ENCODE assay signal across 16 mouse cellular contexts in genomic region chr17:29039351-29039750, GRCm38 (mm10). TPM values are rescaled to one million over a fixed set of nuclear protein-coding genes. Genes with fewer than 3 reads are reported as not detected.
DNase-seq lines count a peak whose midpoint lies in the region; ATAC-seq and TF ChIP-seq lines count a peak whose summit lies in the region.
"Had no signal": no experiment of that assay in that cellular context is flagged by ENCODE, and none has a peak within 500 bp of the region (broad histone marks: within the 10 kb centered on the region; RNA-seq: fewer than 3 reads in every experiment).

No protein-coding gene starts in this region.

- 65% methylated on average over 11 of the region's 11 CpGs for WGBS in kidney, embryonic 14.5 days

- H3K27ac ChIP-seq in kidney, embryonic 14.5 days (ENCODE audit: low read depth, low read length) = no peak overlapping the region
- H3K27ac ChIP-seq: hindbrain, embryonic 12.5 days; liver, embryonic 15.5 days; macrophage had no signal

- H3K4me1 ChIP-seq in kidney, embryonic 14.5 days (ENCODE audit: control insufficient read depth, insufficient read depth, low read length) = no peaks in the 10 kb centered on the region
- peaks cover 65% of the 10 kb centered on the region for H3K4me1 ChIP-seq in G1E (ENCODE audit: insufficient read depth, low read depth, low read length)

- no peak overlapping the region for H3K4me3 ChIP-seq in kidney, embryonic 14.5 days (ENCODE audit: low read length)
- peak overlapping the region; percentile 56; the same call in 1 of the 2 replicates for H3K4me3 ChIP-seq in G1E (ENCODE audit: low read depth, low read length)
- H3K4me3 ChIP-seq: erythroblast, embryonic 14.5 days; heart, embryonic 12.5 days; hindbrain, embryonic 12.5 days; liver, embryonic 15.5 days had no signal

- peak; percentile 95 for DNase-seq in heart, adult 11 months
- no peak for DNase-seq in heart, adult 18-20 months
- DNase-seq in kidney, postnatal 36 days = peak; percentile 45 to 64
- DNase-seq in G1E (ENCODE audit: low spot score) = peak; percentile 39
- DNase-seq in layer of hippocampus, adult 8-10 months (ENCODE audit: low spot score in 2 of 2) = no peak
- DNase-seq in ovary, postnatal 14 days (ENCODE audit: low spot score) = no peak
- DNase-seq: cerebellum, adult 11-12 months; embryo, embryonic 11 days; thymus, adult 2 months had no signal

- ATAC-seq in kidney, embryonic 14.5 days (ENCODE audit: low FRiP score, low TSS enrichment) = no peak
- ATAC-seq in G1E (ENCODE audit: extremely low read depth, insufficient number of reproducible peaks, low FRiP score, poor library complexity, severe bottlenecking) = peak; percentile 28; the same call in 1 of the 2 replicates
- peak; percentile 54 for ATAC-seq in megakaryocyte-erythroid progenitor cell, adult 5-6 weeks (replicated peaks; ENCODE audit: low FRiP score, low TSS enrichment, poor library complexity, severe bottlenecking)

- TF ChIP-seq CTCF in G1E (IDR thresholded peaks at IDR 0.05; ENCODE audit: low read depth, low read length) = no peak

- H3K4me2 ChIP-seq in kidney, embryonic 14.5 days (replicated peaks; ENCODE audit: low read depth, low read length) = no peak overlapping the region
- H3K4me2 ChIP-seq: heart, embryonic 12.5 days; hindbrain, embryonic 12.5 days; liver, embryonic 15.5 days had no signal

- H3K27me3 ChIP-seq in kidney, embryonic 14.5 days (ENCODE audit: control insufficient read depth, insufficient read depth, low read length) = no peaks in the 10 kb centered on the region
- H3K27me3 ChIP-seq in G1E (ENCODE audit: insufficient read depth, low read length) = no peaks in the 10 kb centered on the region
- H3K27me3 ChIP-seq: heart, embryonic 12.5 days; hindbrain, embryonic 12.5 days; liver, embryonic 15.5 days had no signal

- H3K9me3 ChIP-seq in kidney, embryonic 14.5 days (ENCODE audit: control insufficient read depth, low read length) = no peaks in the 10 kb centered on the region
- no peaks in the 10 kb centered on the region for H3K9me3 ChIP-seq in G1E (replicated peaks)
- H3K9me3 ChIP-seq: heart, embryonic 12.5 days; hindbrain, embryonic 12.5 days; liver, embryonic 15.5 days had no signal

- H3K9ac ChIP-seq in kidney, embryonic 14.5 days (ENCODE audit: low read depth, low read length) = no peak overlapping the region
- H3K9ac ChIP-seq: heart, embryonic 12.5 days; hindbrain, embryonic 12.5 days; liver, embryonic 15.5 days had no signal

- peaks cover 77% of the 10 kb centered on the region for H3K36me3 ChIP-seq in kidney, embryonic 14.5 days (ENCODE audit: control insufficient read depth, insufficient read depth, low read length)
- peaks cover 73% of the 10 kb centered on the region for H3K36me3 ChIP-seq in G1E (replicated peaks)

RNA-seq across cellular contexts. Expression of gene Srsf3, which starts 6.9 kb away (rescaled TPM):
- total RNA-seq in heart, adult 18-20 months (2021) = 10 to 100 TPM; 74.9 to 89.9 TPM
- 691 and 760 TPM in 2 replicates for polyA plus RNA-seq in kidney, embryonic 14.5 days (2014; fragmentation: Nextera tagmentation; extraction: Ambion mirVana)
- total RNA-seq in G1E (2014; fragmentation: Nextera tagmentation) (258 and 296 TPM in 2 replicates), G1E (2017) (658 and 771 TPM in 2 replicates)
- polyA plus RNA-seq in G1E (2012) = 37.7 and 174 TPM in 2 replicates
- 501 and 513 TPM in 2 replicates for total RNA-seq in megakaryocyte-erythroid progenitor cell, adult 5-6 weeks (2014; fragmentation: Nextera tagmentation)
- total RNA-seq in megakaryocyte-erythroid progenitor cell, adult 5-6 weeks (2017) = 747 and 1,154 TPM in 2 replicates
- 100 to 1,000 TPM; 117 to 141 (median 132) TPM for total RNA-seq in layer of hippocampus, adult 8-10 months (2022)

RNA-seq across cellular contexts. Expression of gene Stk38, which starts 31.6 kb away (rescaled TPM):
- 10 to 100 TPM; 22.0 to 28.8 TPM for total RNA-seq in heart, adult 18-20 months (2021)
- polyA plus RNA-seq in kidney, embryonic 14.5 days (2014; fragmentation: Nextera tagmentation; extraction: Ambion mirVana) = 65.5 and 101 TPM in 2 replicates
- total RNA-seq in G1E (2014; fragmentation: Nextera tagmentation) (206 and 234 TPM in 2 replicates), G1E (2017) (73.5 and 82.7 TPM in 2 replicates)
- 97.6 and 107 TPM in 2 replicates for polyA plus RNA-seq in G1E (2012)
- 123 TPM in 2 replicates for total RNA-seq in megakaryocyte-erythroid progenitor cell, adult 5-6 weeks (2014; fragmentation: Nextera tagmentation)
- 79.5 and 95.0 TPM in 2 replicates for total RNA-seq in megakaryocyte-erythroid progenitor cell, adult 5-6 weeks (2017)
- total RNA-seq in layer of hippocampus, adult 8-10 months (2022) = 10 to 100 TPM; 56.9 to 81.7 (median 64.5) TPM

RNA-seq across cellular contexts. Expression of gene Cdkn1a, which starts 51.4 kb away (rescaled TPM):
- 100 to 1,000 TPM; 101 to 149 TPM for total RNA-seq in heart, adult 18-20 months (2021)
- 37.4 and 45.6 TPM in 2 replicates for polyA plus RNA-seq in kidney, embryonic 14.5 days (2014; fragmentation: Nextera tagmentation; extraction: Ambion mirVana)
- 224 and 234 TPM in 2 replicates for total RNA-seq in G1E (2014; fragmentation: Nextera tagmentation)
- 18.9 and 21.4 TPM in 2 replicates for total RNA-seq in G1E (2017)
- 123 and 145 TPM in 2 replicates for polyA plus RNA-seq in G1E (2012)
- total RNA-seq in megakaryocyte-erythroid progenitor cell, adult 5-6 weeks (2014; fragmentation: Nextera tagmentation) = 2.1 and 6.5 TPM in 2 replicates
- total RNA-seq in megakaryocyte-erythroid progenitor cell, adult 5-6 weeks (2017) = 0.95 and 3.5 TPM in 2 replicates
- 10 to 100 TPM in 1 of 4 experiments, 1 to 10 TPM in 3; 7.0 to 12.5 (median 8.8) TPM for total RNA-seq in layer of hippocampus, adult 8-10 months (2022)

Comparison
In these comparisons a context has a peak if more than half of its experiments do, and no peak if none do; other contexts are left out.
1. DNase-seq: peak in heart, adult 11 months (single experiment), kidney, postnatal 36 days (2 of 2) and G1E (single experiment); none in heart, adult 18-20 months (0 of 2), layer of hippocampus, adult 8-10 months (0 of 2) and ovary, postnatal 14 days (single experiment).